Mouse (Mus musculus) liver, embryonic 14.5 days (tissue): Measurements from ENCODE around the gene Gkap1. TPM values are rescaled to one million over a fixed set of nuclear protein-coding genes. Genes with fewer than 3 reads are reported as not detected.

Source experiments
- ATAC-seq: fragments of 200-750 bp; cut with Nextera tagmentation; 2 replicates; pipeline ENCODE4 v1.8.0; 2017; ENCODE audit warnings: moderate number of reproducible peaks, mild to moderate bottlenecking, moderate library complexity; ENCODE audit not compliant: insufficient read depth
- DNase-seq, 3 experiments: peaks; one replicate each; pipeline ENCODE4 v3.0.0-alpha.2; 2012 to 2013; ENCODE audit warnings: low read depth in 3 of 3, low spot score in 3 of 3
- H3K27ac ChIP-seq: fragments of 300-500 bp; sonication (generic); 2 replicates; pipeline ENCODE4 v1.5.1; 2014; ENCODE audit warnings: moderate library complexity, mild to moderate bottlenecking, control low read depth, inconsistent platforms
- H3K27me3 ChIP-seq: fragments of 300-500 bp; sonication (generic); 2 replicates; pipeline ENCODE4 v1.6.1; 2014; ENCODE audit warnings: mild to moderate bottlenecking, low read length, moderate library complexity; ENCODE audit not compliant: control insufficient read depth, insufficient read depth
- H3K36me3 ChIP-seq: fragments of 300-500 bp; sonication (generic); replicated peaks from 2 replicates; pipeline ENCODE4 v1.6.1; 2014; ENCODE audit warnings: low read depth; ENCODE audit not compliant: control insufficient read depth, insufficient read depth
- H3K4me1 ChIP-seq, 2 experiments: fragments of 200-500 bp in 1 of 2; fragments of 300-500 bp in 1 of 2; sonication (generic) in 1 of 2; replicated peaks; 2 replicates each; pipeline ENCODE4 v1.6.1; 2012 to 2014; ENCODE audit warnings: antibody characterized with exemption in 1 of 2, inconsistent platforms in 1 of 2, low read length in 1 of 2; ENCODE audit not compliant: control insufficient read depth in 2 of 2, insufficient read depth in 2 of 2
- H3K4me2 ChIP-seq: fragments of 300-500 bp; sonication (generic); 2 replicates; pipeline ENCODE4 v1.6.1; 2014; ENCODE audit warnings: low read depth, mild to moderate bottlenecking, control low read depth, moderate library complexity
- H3K4me3 ChIP-seq, 2 experiments: fragments of 200-500 bp in 1 of 2; fragments of 300-500 bp in 1 of 2; sonication (generic) in 1 of 2; 2 replicates each; pipeline ENCODE4 v1.5.1; 2012 to 2014; ENCODE audit warnings: low read depth in 2 of 2, low read length in 2 of 2, mild to moderate bottlenecking in 2 of 2, control low read depth in 1 of 2, inconsistent platforms in 1 of 2, moderate library complexity in 1 of 2; ENCODE audit not compliant: insufficient read depth in 1 of 2
- H3K9ac ChIP-seq: fragments of 300-500 bp; sonication (generic); replicated peaks from 2 replicates; pipeline ENCODE4 v1.6.1; 2014; ENCODE audit warnings: mild to moderate bottlenecking, control low read depth, moderate library complexity
- H3K9me3 ChIP-seq: fragments of 300-500 bp; sonication (generic); 2 replicates; pipeline ENCODE4 v1.6.1; 2016; ENCODE audit warnings: low read length, mixed read lengths; ENCODE audit not compliant: control insufficient read depth
- CTCF ChIP-seq: IDR thresholded peaks from 2 replicates; pipeline ENCODE4 v1.5.1; 2016; ENCODE audit warnings: antibody characterized with exemption, low read depth, control low read depth
- EP300 ChIP-seq: IDR thresholded peaks from 2 replicates; pipeline ENCODE4 v1.6.1; 2016; ENCODE audit warnings: antibody characterized with exemption, low read depth
- WGBS: fragments of 180-500 bp; shearing (Covaris S2); extraction: QIAGEN DNeasy Blood & Tissue Kit; methylation state at CpG from one replicate; pipeline ENCODE4 v1.1.7; 2014; ENCODE audit not compliant: insufficient replicate concordance; 5-methylcytosine and 5-hydroxymethylcytosine counted together
- polyA plus RNA-seq, 2 experiments: library from polyadenylated mRNA; depleted of rRNA in 1 of 2; stranded (reverse) in 1 of 2; unstranded in 1 of 2; fragments of >200 nt; fragmentation: Nextera tagmentation in 1 of 2; extraction: Ambion mirVana in 1 of 2; gene quantifications; 2 replicates each; pipeline versions ENCODE4 v1.2.1 to v1.2.3; 2012 to 2014

The Gkap1 gene
- polyA plus RNA-seq, 2 experiments = 2.9 to 4.8 TPM

GRCm38 (mm10) chr13:58225694-58226093, 49.8 kb downstream of the Gkap1 start:
- DNase-seq (no peak), ATAC-seq (no peak)
- 0 out of 4 replicates have a peak, but pooled peaks cover 0 to 1% of the 10 kb centered on the region in 2 experiments for H3K4me1 ChIP-seq
- H3K27ac ChIP-seq = no peak overlapping the region
- WGBS = 74% methylated on average over 8 of the region's 8 CpGs
- H3K27me3 ChIP-seq = no peaks in the 10 kb centered on the region
- no peaks in the 10 kb centered on the region for H3K9me3 ChIP-seq
- no peak overlapping the region for H3K9ac ChIP-seq
- no peaks in the 10 kb centered on the region for H3K36me3 ChIP-seq
- TF ChIP-seq EP300 = no peak
- TF ChIP-seq CTCF = no peak
- no peak overlapping the region for H3K4me2 ChIP-seq
- no peak overlapping the region for H3K4me3 ChIP-seq

GRCm38 (mm10) chr13:58220206-58220605, 55.3 kb downstream of the Gkap1 start:
- Histone ChIP-seq H3K9ac (no peak overlapping the region), H3K27me3 (no peaks in the 10 kb centered on the region), H3K4me3 (no peak overlapping the region), H3K4me2 (no peak overlapping the region), H3K27ac (no peak overlapping the region), H3K4me1 (peaks cover 3 to 7% of the 10 kb centered on the region in 2 experiments; a peak in 3 of 4 replicates), H3K36me3 (no peaks in the 10 kb centered on the region), H3K9me3 (no peaks in the 10 kb centered on the region)
- ATAC-seq (no peak), DNase-seq (no peak)
- TF ChIP-seq CTCF = no peak
- 72% methylated on average over 3 of the region's 3 CpGs for WGBS

DNA sequence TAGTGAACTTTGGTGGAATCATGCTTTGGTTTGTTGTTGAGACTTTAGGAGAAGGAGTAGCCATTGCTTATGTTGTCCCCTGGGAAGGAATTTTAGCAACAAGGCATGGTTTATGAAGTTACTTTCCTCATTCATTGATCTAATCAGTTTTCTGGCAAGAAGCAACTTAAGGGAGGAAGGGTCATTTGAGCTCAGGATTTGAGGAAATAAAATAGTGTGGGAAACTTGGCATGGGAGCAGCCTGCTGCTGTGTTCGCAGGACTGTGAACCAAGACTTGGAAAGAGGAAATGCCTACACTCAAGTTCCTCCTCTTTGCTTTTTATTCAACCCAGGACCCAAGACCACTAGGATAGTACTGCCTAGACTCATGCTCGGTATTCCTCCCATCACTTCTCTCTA, 58.0 kb downstream of the Gkap1 start:
- H3K36me3 ChIP-seq = peaks cover 3% of the 10 kb centered on the region
- H3K9me3 ChIP-seq = no peaks in the 10 kb centered on the region
- H3K9ac ChIP-seq = no peak overlapping the region
- DNase-seq (no peak), ATAC-seq (no peak)
- TF ChIP-seq EP300 = no peak
- no peak for TF ChIP-seq CTCF
- H3K4me3 ChIP-seq = no peak overlapping the region
- H3K4me1 ChIP-seq = peaks cover 15 to 18% of the 10 kb centered on the region in 2 experiments
- no peak overlapping the region for H3K4me2 ChIP-seq
- H3K27me3 ChIP-seq = no peaks in the 10 kb centered on the region
- WGBS = 61% methylated on average over 2 of the region's 2 CpGs
- H3K27ac ChIP-seq = no peak overlapping the region

DNA sequence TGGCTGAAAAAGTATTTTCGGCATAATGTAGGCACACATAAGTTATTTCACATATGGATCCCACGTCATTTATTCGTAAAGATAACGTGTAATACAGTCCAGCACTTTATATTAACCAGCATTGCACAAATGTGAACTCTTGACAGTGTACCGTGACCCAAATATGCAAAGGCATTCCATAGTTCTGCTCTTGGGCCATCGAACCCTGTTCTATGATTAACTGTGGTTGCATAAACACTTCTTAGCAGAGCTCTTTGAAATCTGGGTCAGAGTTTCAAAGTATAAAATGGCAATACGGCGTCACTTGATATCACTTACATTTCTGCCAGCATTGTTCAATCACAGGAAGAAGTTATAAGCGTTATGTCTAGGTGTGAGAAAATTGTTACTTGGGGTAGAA, 59.1 kb downstream of the Gkap1 start:
- H3K4me3 ChIP-seq = peak overlapping the region; percentile 92 to 98; a peak in 2 of 4 replicates
- H3K9me3 ChIP-seq = no peaks in the 10 kb centered on the region
- H3K9ac ChIP-seq = peak overlapping the region; percentile 97
- no peaks in the 10 kb centered on the region for H3K27me3 ChIP-seq
- peaks cover 15 to 18% of the 10 kb centered on the region in 2 experiments for H3K4me1 ChIP-seq
- DNase-seq = no peak
- peak overlapping the region; percentile 90 for H3K4me2 ChIP-seq
- TF ChIP-seq EP300 = no peak
- no peak for TF ChIP-seq CTCF
- H3K36me3 ChIP-seq = peaks cover 3% of the 10 kb centered on the region
- H3K27ac ChIP-seq = no peak overlapping the region
- ATAC-seq = no peak
- 79% methylated on average over 9 of the region's 9 CpGs for WGBS

DNA sequence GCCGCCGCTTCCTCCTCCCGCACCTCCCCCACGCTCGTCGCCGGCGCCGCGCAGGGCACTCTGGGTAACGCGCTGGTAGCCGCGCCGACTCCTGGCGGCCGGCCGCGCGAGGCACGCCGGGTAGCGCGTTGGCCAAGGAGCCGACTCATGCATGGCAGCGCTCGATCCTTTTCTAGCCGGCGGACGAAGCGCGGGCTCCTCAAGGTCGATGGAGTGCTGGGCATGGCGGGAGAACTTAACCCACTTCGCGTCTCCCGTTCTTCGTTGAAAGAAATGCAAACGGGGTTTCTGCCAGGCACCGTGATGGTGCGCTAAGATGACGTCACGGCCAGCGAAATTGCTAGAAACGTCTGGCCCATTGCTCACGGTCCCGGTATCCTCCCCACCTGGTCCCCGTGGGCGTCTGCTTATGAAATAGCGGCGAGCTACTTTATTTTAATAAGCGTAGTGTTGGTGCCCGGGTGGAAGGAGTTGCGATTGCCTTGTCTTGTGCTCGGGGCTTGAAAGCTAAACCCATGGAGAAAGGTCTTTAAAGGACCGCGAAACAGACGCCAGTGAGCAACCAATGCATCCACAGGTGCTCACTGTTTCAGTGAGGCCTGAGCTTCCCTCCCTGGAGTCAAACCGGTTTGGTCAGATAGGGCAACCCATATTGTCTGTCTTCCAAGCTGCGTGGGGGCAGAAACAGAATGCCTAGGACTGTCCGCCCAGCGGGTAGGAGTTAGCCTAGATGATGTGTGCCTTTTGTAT, 59.7 kb downstream of the Gkap1 start, which contains the start of gene Ubqln1:
TSS of gene Ubqln1 (minus strand) at position 62 of the 750 bp plus-strand sequence.
- DNase-seq (peak; percentile 76 to 77 (median 76)), ATAC-seq (peak; percentile 94)
- H3K4me3 ChIP-seq = peak within 1 kb of the TSS; percentile 92 to 98
- no peaks in the 10 kb centered on the region for H3K9me3 ChIP-seq
- no peaks in the 10 kb centered on the region for H3K27me3 ChIP-seq
- peaks cover 3% of the 10 kb centered on the region for H3K36me3 ChIP-seq
- WGBS = 1% methylated on average over 62 of the region's 62 CpGs
- H3K4me1 ChIP-seq = peaks cover 15 to 18% of the 10 kb centered on the region in 2 experiments
- H3K27ac ChIP-seq = peak within 1 kb of the TSS; percentile 55
- TF ChIP-seq CTCF (peak; percentile 42; the same call in 1 of the 2 replicates), EP300 (no peak)
- peak within 1 kb of the TSS; percentile 90 for H3K4me2 ChIP-seq
- H3K9ac ChIP-seq = peak within 1 kb of the TSS; percentile 97
